In the genomic region with DNA sequence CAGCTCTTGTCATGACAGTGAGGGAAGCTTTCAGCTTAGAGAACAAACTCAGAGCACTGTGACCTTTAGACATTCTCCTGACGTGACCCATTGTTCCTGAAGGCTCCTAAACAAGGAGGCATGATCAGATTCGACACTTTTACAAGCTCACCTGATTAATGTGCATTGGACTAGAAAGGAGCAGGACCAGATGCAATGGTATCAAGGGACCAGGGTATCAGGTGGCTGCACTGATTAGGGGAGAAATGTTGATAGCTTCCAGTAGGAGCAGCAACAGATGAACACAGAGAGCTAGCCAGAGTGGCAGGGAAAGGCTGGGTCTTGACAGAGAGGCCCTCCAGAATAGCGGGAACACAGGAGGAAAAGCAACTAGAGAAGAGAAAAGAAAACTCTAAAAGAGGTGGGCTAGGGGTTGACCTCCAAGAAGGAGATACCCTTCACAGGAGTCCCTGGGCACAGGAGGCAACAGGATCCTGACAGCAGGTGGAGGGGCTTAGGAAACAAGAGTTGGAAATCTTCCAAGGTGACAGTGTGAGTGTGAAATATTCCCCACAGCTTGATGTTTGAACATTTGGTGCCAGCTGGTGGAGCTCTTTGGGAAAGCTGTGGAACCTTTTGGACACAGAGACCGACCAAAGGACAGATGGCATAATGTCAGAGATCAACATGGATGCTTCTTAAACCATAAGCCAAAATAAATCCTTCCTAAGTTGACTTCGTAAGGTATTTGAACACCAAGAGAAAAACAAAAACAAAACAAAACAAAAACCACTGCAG, we compare ENCODE assay signal across 11 mouse cellular contexts.
DNase-seq lines count a peak whose midpoint lies in the region; ATAC-seq and TF ChIP-seq lines count a peak whose summit lies in the region.
"Had no signal": no experiment of that assay in that cellular context is flagged by ENCODE, and none has a peak within 500 bp of the region (broad histone marks: within the 10 kb centered on the region; RNA-seq: fewer than 3 reads in every experiment).

No protein-coding gene starts in this region.

- no peak for DNase-seq in embryonic facial prominence, embryonic 10.5 days (ENCODE audit: low spot score)
- peak; percentile 29 for DNase-seq in left cerebral cortex, postnatal 4 days
- no peak for DNase-seq in left cerebral cortex, adult 2 months (ENCODE audit: extremely low spot score in 1 of 2, low spot score in 2 of 2)
- no peak for DNase-seq in CH12.LX (ENCODE audit: extremely low read depth)
- DNase-seq in embryonic facial prominence, embryonic 14.5 days (ENCODE audit: low spot score): peak; percentile 54
- no peak for DNase-seq in adrenal gland, adult (ENCODE audit: inconsistent age in 2 of 2, low spot score in 1 of 2)
- no peak for DNase-seq in adrenal gland, postnatal 14 days
- DNase-seq: adrenal gland, adult 2 months had no signal

- no peak for TF ChIP-seq CTCF in left cerebral cortex, adult 2 months (IDR thresholded peaks at IDR 0.05)
- TF ChIP-seq CTCF in CH12.LX (conservative IDR thresholded peaks at IDR 0.05 in 1 of 2, IDR thresholded peaks at IDR 0.05 in 1 of 2; ENCODE audit: low read depth in 2 of 2, low read length in 2 of 2): no peak

- 0 out of 2 replicates have a peak, but pooled peaks cover 5% of the 10 kb centered on the region for H3K36me3 ChIP-seq in embryonic facial prominence, embryonic 12.5 days
- H3K36me3 ChIP-seq in embryonic facial prominence, embryonic 10.5 days (replicated peaks): peaks cover 74% of the 10 kb centered on the region
- no peaks in the 10 kb centered on the region for H3K36me3 ChIP-seq in CH12.LX (replicated peaks in 1 of 2; ENCODE audit: control insufficient read depth in 1 of 2, insufficient read depth in 1 of 2, low read length in 1 of 2)
- 0 out of 2 replicates have a peak, but pooled peaks cover 6% of the 10 kb centered on the region for H3K36me3 ChIP-seq in embryonic facial prominence, embryonic 14.5 days (ENCODE audit: control insufficient read depth, insufficient read depth, low read length)
- H3K36me3 ChIP-seq: liver, embryonic 15.5 days had no signal

- dilution Hi-C loops in CH12.LX (cut with MboI; ENCODE audit: extremely low pct_ligation_motif_present, extremely low pct_unique_long_range_greater_than_20kb, low sequenced_read_pairs): no loop called here

- H3K9ac ChIP-seq in embryonic facial prominence, embryonic 12.5 days: no peak overlapping the region
- H3K9ac ChIP-seq in CH12.LX (ENCODE audit: insufficient read depth, low read depth): no peak overlapping the region
- no peak overlapping the region for H3K9ac ChIP-seq in embryonic facial prominence, embryonic 14.5 days (ENCODE audit: low read depth, low read length)
- H3K9ac ChIP-seq: liver, embryonic 15.5 days; midbrain, embryonic 13.5 days had no signal

- H3K27me3 ChIP-seq in embryonic facial prominence, embryonic 12.5 days: no peaks in the 10 kb centered on the region
- no peaks in the 10 kb centered on the region for H3K27me3 ChIP-seq in embryonic facial prominence, embryonic 10.5 days (replicated peaks; ENCODE audit: low read depth, poor library complexity, severe bottlenecking)
- H3K27me3 ChIP-seq in CH12.LX (replicated peaks): no peaks in the 10 kb centered on the region
- H3K27me3 ChIP-seq in embryonic facial prominence, embryonic 14.5 days (replicated peaks; ENCODE audit: control insufficient read depth, insufficient read depth, low read length): no peaks in the 10 kb centered on the region
- H3K27me3 ChIP-seq: liver, embryonic 15.5 days; midbrain, embryonic 13.5 days had no signal

- H3K4me2 ChIP-seq in embryonic facial prominence, embryonic 12.5 days (replicated peaks): no peak overlapping the region
- H3K4me2 ChIP-seq in CH12.LX (ENCODE audit: insufficient read depth, low read depth, poor library complexity, severe bottlenecking): no peak overlapping the region
- no peak overlapping the region for H3K4me2 ChIP-seq in embryonic facial prominence, embryonic 14.5 days (ENCODE audit: low read depth, low read length)
- H3K4me2 ChIP-seq: liver, embryonic 15.5 days; midbrain, embryonic 13.5 days had no signal

- H3K27ac ChIP-seq in embryonic facial prominence, embryonic 12.5 days: no peak overlapping the region
- no peak overlapping the region for H3K27ac ChIP-seq in embryonic facial prominence, embryonic 10.5 days (replicated peaks)
- H3K27ac ChIP-seq in left cerebral cortex, adult 2 months: no peak overlapping the region
- no peak overlapping the region for H3K27ac ChIP-seq in CH12.LX (ENCODE audit: insufficient read depth, low read depth)
- H3K27ac ChIP-seq in embryonic facial prominence, embryonic 14.5 days (replicated peaks; ENCODE audit: low read depth, low read length): no peak overlapping the region
- H3K27ac ChIP-seq: liver, embryonic 15.5 days; midbrain, embryonic 13.5 days had no signal

- no peaks in the 10 kb centered on the region for H3K4me1 ChIP-seq in embryonic facial prominence, embryonic 12.5 days
- no peaks in the 10 kb centered on the region for H3K4me1 ChIP-seq in embryonic facial prominence, embryonic 10.5 days
- no peaks in the 10 kb centered on the region for H3K4me1 ChIP-seq in CH12.LX (ENCODE audit: control insufficient read depth in 1 of 2, insufficient read depth in 2 of 2)
- H3K4me1 ChIP-seq in embryonic facial prominence, embryonic 14.5 days (ENCODE audit: control insufficient read depth, insufficient read depth, low read length): peaks cover 2% of the 10 kb centered on the region; the same call in 1 of the 2 replicates
- H3K4me1 ChIP-seq: liver, embryonic 15.5 days; midbrain, embryonic 13.5 days had no signal

- peak; percentile 4; the same call in 1 of the 2 replicates for TF ChIP-seq RAD21 in CH12.LX (IDR thresholded peaks at IDR 0.05; ENCODE audit: low read depth, low read length)

- H3K4me3 ChIP-seq in embryonic facial prominence, embryonic 12.5 days: no peak overlapping the region
- H3K4me3 ChIP-seq in embryonic facial prominence, embryonic 10.5 days: no peak overlapping the region
- H3K4me3 ChIP-seq in left cerebral cortex, adult 2 months: no peak overlapping the region
- H3K4me3 ChIP-seq in CH12.LX (replicated peaks in 1 of 3; ENCODE audit: low read depth in 2 of 3, low read length in 2 of 3, poor library complexity in 1 of 3): no peak overlapping the region
- H3K4me3 ChIP-seq in embryonic facial prominence, embryonic 14.5 days (ENCODE audit: low read depth, low read length): no peak overlapping the region
- H3K4me3 ChIP-seq: liver, embryonic 15.5 days; midbrain, embryonic 13.5 days had no signal

- intact Hi-C loops in left cerebral cortex, postnatal 4 days (cut with DNase I): no loop called here
- intact Hi-C loops in left cerebral cortex, adult 2 months (cut with DNase I): no loop called here

- H3K9me3 ChIP-seq in embryonic facial prominence, embryonic 12.5 days: no peaks in the 10 kb centered on the region
- H3K9me3 ChIP-seq in embryonic facial prominence, embryonic 10.5 days: no peaks in the 10 kb centered on the region
- no peaks in the 10 kb centered on the region for H3K9me3 ChIP-seq in CH12.LX (replicated peaks; ENCODE audit: low read length)
- H3K9me3 ChIP-seq in embryonic facial prominence, embryonic 14.5 days (ENCODE audit: control insufficient read depth, low read length): no peaks in the 10 kb centered on the region
- H3K9me3 ChIP-seq: liver, embryonic 15.5 days; midbrain, embryonic 13.5 days had no signal

- TF ChIP-seq EP300 in CH12.LX (IDR thresholded peaks at IDR 0.05; ENCODE audit: low read length): no peak

- no peak for TF ChIP-seq POLR2A in CH12.LX (IDR thresholded peaks at IDR 0.05; ENCODE audit: low read depth, low read length)

- in situ Hi-C loops in CH12.LX (cut with MboI; ENCODE audit: low pct_ligation_motif_present, low pct_unique_long_range_greater_than_20kb, low sequenced_read_pairs): no loop called here

- WGBS in embryonic facial prominence, embryonic 12.5 days: 75% methylated on average over 5 of the region's 5 CpGs
- 82% methylated on average over 5 of the region's 5 CpGs for WGBS in embryonic facial prominence, embryonic 10.5 days
- 81% methylated on average over 5 of the region's 5 CpGs for WGBS in embryonic facial prominence, embryonic 14.5 days

- no peaks in the 10 kb centered on the region for H3K79me2 ChIP-seq in CH12.LX (replicated peaks; ENCODE audit: control insufficient read depth, extremely low read depth, insufficient read depth, poor library complexity, severe bottlenecking)

- ATAC-seq in embryonic facial prominence, embryonic 12.5 days (ENCODE audit: insufficient number of reproducible peaks, insufficient read depth, low FRiP score, low TSS enrichment): 0 out of 2 replicates have a peak, but pooled peaks have one; percentile 47
- ATAC-seq in embryonic facial prominence, embryonic 14.5 days (ENCODE audit: low read depth): peak; percentile 71; the same call in 1 of the 2 replicates
- ATAC-seq: midbrain, embryonic 13.5 days had no signal

TF ChIP-seq in CH12.LX, 34 proteins besides CTCF, POLR2A, EP300 and RAD21:
- TF ChIP-seq MAZ (IDR thresholded peaks at IDR 0.05; ENCODE audit: low read depth, low read length) (no peak), USF2 (conservative IDR thresholded peaks at IDR 0.05; ENCODE audit: low read depth, low read length) (no peak)

Comparison
In these comparisons a context has a peak if more than half of its experiments do, and no peak if none do; other contexts are left out.
1. DNase-seq: peak in left cerebral cortex, postnatal 4 days (single experiment) and embryonic facial prominence, embryonic 14.5 days (single experiment); none in embryonic facial prominence, embryonic 10.5 days (single experiment), left cerebral cortex, adult 2 months (0 of 2), CH12.LX (single experiment), adrenal gland, adult (0 of 2) and adrenal gland, postnatal 14 days (single experiment).